Mouse (Mus musculus) Patski (cell line): ENCODE measurements around the gene Ptprg. TPM values are rescaled to one million over a fixed set of nuclear protein-coding genes. Genes with fewer than 3 reads are reported as not detected.

Experiments
- ATAC-seq: fragments of 100-300 bp; one replicate; pipeline ENCODE4 v1.8.0; 2021
- CTCF ChIA-PET: fragments of 350-600 bp; sonication (Branson Sonifier 250); formaldehyde crosslinking; loops from one replicate; lab custom pipeline; 2022; ENCODE audit warnings: inconsistent platforms; lab: Charles Lee
- POLR2A ChIA-PET: fragments of 350-600 bp; sonication (Branson Sonifier 250); formaldehyde crosslinking; loops from one replicate; lab custom pipeline; 2022; ENCODE audit warnings: antibody characterized with exemption, inconsistent platforms; lab: Charles Lee
- DNase-seq: peaks from one replicate; pipeline ENCODE4 v3.0.0-alpha.2; 2011; ENCODE audit warnings: low read depth, low spot score
- H3K27me3 ChIP-seq: fragments of 371-371 bp; one replicate; pipeline ENCODE4 v1.5.1; 2021
- CTCF ChIP-seq: fragments of 100-300 bp; IDR thresholded peaks from one replicate; pipeline ENCODE4 v1.5.1; 2021
- in situ Hi-C: fragments of 300-500 bp; cut with MboI; formaldehyde crosslinking; loops from 3 replicates; pipeline ENCODE4 v1.11.1; 2018; ENCODE audit warnings: low pct_unique_long_range_greater_than_20kb, mixed read lengths
- polyA plus RNA-seq: library from polyadenylated mRNA; unstranded; gene quantifications from one replicate; pipeline ENCODE4 v1.2.3, GENCODE M21; 2021

Ptprg gene
- polyA plus RNA-seq, 1 experiment from 2014 or later = 40.1 TPM

- ATAC-seq (no peak), DNase-seq (no peak)
- POLR2A ChIA-PET = no interaction called here
- CTCF ChIA-PET = no interaction called here
- in situ Hi-C loops = loop anchor here (10.0 kb wide), 1 partner anchor 332 kb away; no protein-coding TSS in a partner anchor
- TF ChIP-seq CTCF = no peak
- H3K27me3 ChIP-seq = no peaks in the 10 kb centered on the region
Measured at GRCm38 (mm10) chr14:12203081-12203480, 649.7 kb downstream of the Ptprg start.

DNA sequence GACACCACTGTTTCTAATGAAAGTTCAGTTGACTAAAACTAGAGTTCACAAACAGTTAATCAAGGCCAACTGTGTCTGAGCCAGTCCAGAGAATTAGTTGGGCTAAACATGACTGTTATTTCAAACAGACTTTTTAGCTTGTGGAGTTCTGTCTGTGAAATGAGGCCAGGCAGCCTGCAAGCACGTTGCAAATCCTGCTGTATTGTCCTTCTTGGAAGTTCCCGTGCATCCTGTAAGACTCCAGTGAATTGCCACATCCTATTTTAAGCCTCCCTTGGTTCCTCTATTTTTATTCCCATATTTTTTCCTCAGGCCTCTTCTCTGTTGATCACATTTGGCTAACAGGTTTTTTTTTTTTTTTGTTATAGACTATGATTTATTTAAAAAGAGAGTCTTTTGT lies 652.8 kb downstream of the Ptprg start:
- no peaks in the 10 kb centered on the region for H3K27me3 ChIP-seq
- CTCF ChIA-PET = no interaction called here
- ATAC-seq = no peak

DNA sequence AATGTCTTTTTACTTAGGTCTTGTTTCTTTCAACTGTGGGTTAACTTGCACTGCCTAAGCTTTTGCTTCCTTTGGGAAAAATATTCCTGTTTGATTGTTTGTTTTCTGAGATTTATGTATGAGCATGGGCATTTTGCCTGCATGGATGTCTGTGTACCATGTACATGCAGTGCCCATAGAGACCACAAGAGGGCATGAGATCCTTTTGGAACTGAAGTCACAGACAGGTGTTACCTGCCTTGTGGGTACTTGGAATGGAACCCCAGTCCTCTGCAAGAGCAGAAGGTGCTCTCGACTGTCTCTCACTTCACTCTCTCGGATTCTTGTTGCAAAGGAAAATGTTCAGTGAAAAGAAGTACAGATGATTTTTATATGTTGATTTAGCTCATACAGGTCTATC lies 655.2 kb downstream of the Ptprg start:
- DNase-seq = no peak
- ChIA-PET POLR2A (no interaction called here), CTCF (interaction anchor here (1.0 to 1.7 kb wide), 4 partner anchors 8 to 15 kb away, joined by 3 to 5 read pairs (median 4); no protein-coding TSS in a partner anchor)
- ATAC-seq = no peak
- in situ Hi-C loops = loop anchor here (10.0 kb wide), 1 partner anchor 326 kb away; no protein-coding TSS in a partner anchor
- H3K27me3 ChIP-seq = no peaks in the 10 kb centered on the region
- TF ChIP-seq CTCF = peak; percentile 77

More for the DNA sequence above, 652.8 kb downstream of the Ptprg start:
- in situ Hi-C loops = loop anchor here (10.0 kb wide), 1 partner anchor 329 kb away; no protein-coding TSS in a partner anchor
- DNase-seq = no peak
- POLR2A ChIA-PET = no interaction called here
- no peak for TF ChIP-seq CTCF

DNA sequence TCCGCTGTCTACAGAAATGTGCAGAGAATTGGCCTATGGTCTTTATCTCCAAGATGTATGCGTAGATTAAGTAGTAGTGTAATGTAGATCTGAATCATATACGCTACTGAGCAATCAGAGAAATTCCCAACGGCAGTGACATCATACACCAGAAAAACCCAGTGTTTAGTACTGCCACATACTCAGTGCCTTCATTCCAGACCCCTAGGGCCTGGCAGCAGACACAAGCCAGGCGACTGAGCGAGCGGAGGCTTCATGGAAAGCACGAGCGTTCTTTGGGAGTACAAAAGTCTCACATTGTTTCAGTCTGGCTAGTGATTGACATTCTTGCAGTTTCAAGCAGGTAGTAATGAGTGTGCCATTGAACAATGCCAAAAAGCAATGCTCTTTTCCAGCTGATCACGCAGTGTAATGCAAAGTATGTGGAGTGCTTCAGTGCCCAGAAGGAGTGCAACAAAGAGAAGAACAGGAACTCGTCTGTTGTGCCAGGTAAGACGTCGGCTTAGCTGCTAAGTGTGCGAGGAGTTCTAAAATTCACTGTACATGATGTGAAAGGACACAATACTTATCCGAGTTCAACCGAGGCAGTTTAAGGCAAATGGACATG lies 665.3 kb downstream of the Ptprg start:
- no peak for TF ChIP-seq CTCF
- ATAC-seq (no peak), DNase-seq (no peak)
- H3K27me3 ChIP-seq = no peaks in the 10 kb centered on the region
- ChIA-PET CTCF (interaction anchor here (0.7 to 1.2 kb wide), 2 partner anchors 10 to 42 kb away, joined by 3 read pairs; no protein-coding TSS in a partner anchor), POLR2A (no interaction called here)
- in situ Hi-C loops = loop anchor here (5.0 kb wide), 1 partner anchor 64 kb away; the partner anchor contains the start of genes 3830406C13Rik and Gm49355

DNA sequence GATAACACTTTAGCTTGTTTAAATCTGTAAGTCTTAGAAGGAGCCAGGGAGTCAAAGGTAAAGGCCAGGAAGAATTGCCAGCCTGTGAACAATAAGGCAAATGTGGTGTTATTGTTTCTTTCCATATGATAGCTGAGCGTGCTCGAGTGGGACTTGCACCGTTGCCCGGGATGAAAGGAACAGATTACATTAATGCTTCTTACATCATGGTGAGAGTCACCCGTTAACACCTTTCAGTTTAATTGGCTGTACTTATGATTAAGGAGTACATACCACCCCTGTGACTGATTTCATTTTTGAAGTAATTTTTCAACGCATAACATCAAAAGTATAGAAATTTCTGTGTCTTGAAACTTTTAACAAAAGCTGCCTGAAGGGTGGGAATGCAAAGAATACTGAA lies 666.5 kb downstream of the Ptprg start:
- CTCF ChIA-PET = interaction anchor here (1.2 kb wide), 1 partner anchor 43 kb away, joined by 3 read pairs; no protein-coding TSS in a partner anchor
- no peaks in the 10 kb centered on the region for H3K27me3 ChIP-seq
- POLR2A ChIA-PET = no interaction called here
- ATAC-seq (no peak), DNase-seq (no peak)
- in situ Hi-C loops = loop anchor here (5.0 kb wide), 1 partner anchor 62 kb away; the partner anchor contains the start of genes 3830406C13Rik and Gm49355
- no peak for TF ChIP-seq CTCF

DNA sequence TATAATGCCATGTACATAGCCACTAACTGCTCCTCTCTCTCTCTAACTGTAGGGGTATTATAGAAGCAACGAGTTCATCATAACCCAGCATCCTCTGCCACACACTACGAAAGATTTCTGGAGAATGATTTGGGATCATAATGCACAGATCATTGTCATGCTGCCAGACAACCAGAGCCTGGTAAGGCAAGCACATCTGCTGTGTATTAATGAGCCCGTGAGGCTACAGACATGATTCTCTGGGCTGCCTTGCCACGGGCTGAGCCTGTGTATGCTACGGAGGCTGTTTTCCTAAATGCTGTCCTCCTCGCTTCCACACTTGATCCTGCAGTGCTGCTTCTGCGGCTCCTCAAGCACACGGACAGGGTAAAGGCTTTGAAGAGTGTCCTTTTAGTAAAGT lies 667.2 kb downstream of the Ptprg start:
- POLR2A ChIA-PET = no interaction called here
- DNase-seq = no peak
- TF ChIP-seq CTCF = no peak
- ATAC-seq = no peak
- no peaks in the 10 kb centered on the region for H3K27me3 ChIP-seq
- in situ Hi-C loops = no loop called here
- CTCF ChIA-PET = no interaction called here

- in situ Hi-C loops = no loop called here
- ChIA-PET POLR2A (no interaction called here), CTCF (no interaction called here)
- no peak for TF ChIP-seq CTCF
- no peak for ATAC-seq
- DNase-seq = no peak
- H3K27me3 ChIP-seq = no peaks in the 10 kb centered on the region
Measured at GRCm38 (mm10) chr14:12221571-12221970, 668.2 kb downstream of the Ptprg start.

- DNase-seq (no peak), ATAC-seq (no peak)
- CTCF ChIA-PET = no interaction called here
- POLR2A ChIA-PET = no interaction called here
- no peak for TF ChIP-seq CTCF
- H3K27me3 ChIP-seq = no peaks in the 10 kb centered on the region
- in situ Hi-C loops = no loop called here
Measured at GRCm38 (mm10) chr14:12243726-12244125, 690.4 kb downstream of the Ptprg start.

DNA sequence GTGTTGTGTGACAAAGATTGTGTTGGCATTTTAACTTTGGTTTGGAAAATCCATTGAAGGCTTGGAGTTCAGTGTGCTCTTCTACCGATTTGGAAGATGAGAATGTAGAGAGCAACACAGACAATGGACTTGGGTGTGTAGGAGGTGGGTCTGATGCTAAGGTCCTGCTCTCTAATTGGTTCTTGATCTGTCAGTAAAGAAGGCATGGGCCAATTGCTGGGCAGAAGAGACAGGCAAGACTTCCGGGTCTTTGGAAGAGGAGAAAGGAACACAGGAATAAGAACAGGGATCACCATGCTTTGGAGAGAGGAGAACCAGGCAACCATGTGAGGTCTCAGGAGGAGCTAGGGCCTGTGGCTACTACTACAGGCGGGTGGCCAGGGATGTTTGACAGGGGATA lies 722.7 kb downstream of the Ptprg start:
- POLR2A ChIA-PET = no interaction called here
- CTCF ChIA-PET = no interaction called here
- TF ChIP-seq CTCF = no peak
- H3K27me3 ChIP-seq = peaks cover 35% of the 10 kb centered on the region
- DNase-seq (no peak), ATAC-seq (no peak)
- in situ Hi-C loops = loop anchor here (25.0 kb wide), 1 partner anchor 339 kb away; no protein-coding TSS in a partner anchor

GRCm38 (mm10) chr14:12283641-12284040 lies 730.3 kb downstream of the Ptprg start, which contains the start of gene Gm49355:
TSS of gene Gm49355 (plus strand) at chr14:12283976.
- POLR2A ChIA-PET = no interaction called here
- no peak for TF ChIP-seq CTCF
- ATAC-seq (no peak), DNase-seq (no peak)
- CTCF ChIA-PET = no interaction called here
- in situ Hi-C loops = loop anchor here (5.0 to 25.0 kb wide), 3 partner anchors 66 to 346 kb away; no protein-coding TSS in a partner anchor
- H3K27me3 ChIP-seq = peaks cover 38% of the 10 kb centered on the region
